12 mouse cellular contexts compared by ENCODE assay signal in the genomic region with DNA sequence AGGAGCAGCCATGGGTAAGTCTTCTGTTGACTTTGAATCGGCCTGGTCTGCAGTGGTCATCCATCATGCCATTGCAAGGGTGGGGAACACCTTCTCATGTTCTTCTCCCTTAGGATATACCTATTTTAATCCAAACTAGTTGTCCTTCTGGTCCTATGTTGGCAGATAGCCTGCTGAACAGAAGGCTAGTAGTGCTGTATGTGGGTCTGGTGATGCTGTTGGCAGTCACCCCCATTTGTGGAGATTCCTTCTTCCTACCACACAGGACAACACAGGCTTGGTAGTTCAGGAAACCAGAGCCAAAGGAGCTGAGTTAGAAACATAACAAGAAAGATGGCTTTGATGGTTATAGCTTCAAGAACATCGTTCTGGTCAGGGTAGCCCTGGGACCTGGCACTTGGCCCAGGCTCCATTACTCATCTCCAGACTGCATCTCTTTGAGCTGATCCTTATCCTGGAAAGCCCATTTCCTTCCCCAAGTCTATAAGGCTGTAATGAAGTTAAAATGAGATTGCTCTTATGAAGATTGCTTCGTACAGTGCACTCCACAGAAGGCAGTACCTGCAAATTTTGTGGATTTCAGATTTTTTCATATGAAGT. TPM values are rescaled to one million over a fixed set of nuclear protein-coding genes. Genes with fewer than 3 reads are reported as not detected.
DNase-seq lines count a peak whose midpoint lies in the region; TF ChIP-seq lines count a peak whose summit lies in the region.
"Had no signal": no experiment of that assay in that cellular context is flagged by ENCODE, and none has a peak within 500 bp of the region (broad histone marks: within the 10 kb centered on the region; RNA-seq: fewer than 3 reads in every experiment).

No protein-coding gene starts in this region.

- H3K79me2 ChIP-seq in MEL (ENCODE audit: control insufficient read depth, insufficient read depth, low read length, poor library complexity) = peaks cover 7% of the 10 kb centered on the region
- H3K79me2 ChIP-seq in heart, adult 2 months (replicated peaks; ENCODE audit: control insufficient read depth, insufficient read depth, low read length) = peaks cover 4% of the 10 kb centered on the region

- intact Hi-C loops in heart, adult 2 months (cut with DNase I) = no loop called here

- no peak for TF ChIP-seq RAD21 in MEL (IDR thresholded peaks at IDR 0.05; ENCODE audit: low read depth, low read length)

- peak in 1 of 2 experiments; percentile 19; a peak in 1 of 4 replicates for TF ChIP-seq EP300 in MEL (IDR thresholded peaks at IDR 0.05; ENCODE audit: low read depth in 1 of 2, low read length in 2 of 2)
- TF ChIP-seq EP300 in heart, adult 2 months (IDR thresholded peaks at IDR 0.05; ENCODE audit: insufficient read depth, low read depth, low read length) = no peak

- no peak for TF ChIP-seq CTCF in MEL (IDR thresholded peaks at IDR 0.05 in 2 of 3, conservative IDR thresholded peaks at IDR 0.05 in 1 of 3; ENCODE audit: control insufficient read depth in 1 of 3, insufficient read depth in 1 of 3, low read depth in 2 of 3, low read length in 3 of 3, poor library complexity in 1 of 3, severe bottlenecking in 1 of 3)
- no peak for TF ChIP-seq CTCF in heart, adult 2 months (IDR thresholded peaks at IDR 0.05)

- no peak overlapping the region for H3K9ac ChIP-seq in MEL (ENCODE audit: control insufficient read depth, low read depth, low read length, poor library complexity, severe bottlenecking)
- no peak overlapping the region for H3K9ac ChIP-seq in heart, adult 2 months (ENCODE audit: low read depth, low read length)
- H3K9ac ChIP-seq: forebrain, embryonic 12.5 days; heart, embryonic 15.5 days; liver, embryonic 15.5 days had no signal

- H3K4me3 ChIP-seq in MEL (ENCODE audit: control insufficient read depth in 1 of 2, insufficient read depth in 1 of 2, low read depth in 2 of 2, low read length in 2 of 2) = no peak overlapping the region
- no peak overlapping the region for H3K4me3 ChIP-seq in heart, adult 2 months
- H3K4me3 ChIP-seq in hindbrain, embryonic 10.5 days = no peak overlapping the region
- no peak overlapping the region for H3K4me3 ChIP-seq in embryonic facial prominence, embryonic 10.5 days
- H3K4me3 ChIP-seq: forebrain, embryonic 12.5 days; heart, embryonic 15.5 days; liver, embryonic 15.5 days had no signal

- peaks cover 5 to 11% of the 10 kb centered on the region in 2 experiments for H3K36me3 ChIP-seq in MEL (ENCODE audit: control insufficient read depth in 1 of 2, insufficient read depth in 2 of 2, low read length in 2 of 2)
- H3K36me3 ChIP-seq in heart, adult 2 months (ENCODE audit: control insufficient read depth, insufficient read depth, low read length) = peaks cover 3% of the 10 kb centered on the region; the same call in 1 of the 2 replicates
- peaks cover 35% of the 10 kb centered on the region for H3K36me3 ChIP-seq in hindbrain, embryonic 10.5 days
- peaks cover 24% of the 10 kb centered on the region for H3K36me3 ChIP-seq in embryonic facial prominence, embryonic 10.5 days (replicated peaks)

- H3K27me3 ChIP-seq in MEL (ENCODE audit: control insufficient read depth in 1 of 2, insufficient read depth in 2 of 2, low read length in 2 of 2) = no peaks in the 10 kb centered on the region
- H3K27me3 ChIP-seq in heart, adult 2 months (ENCODE audit: control insufficient read depth, insufficient read depth, low read length) = no peaks in the 10 kb centered on the region
- no peaks in the 10 kb centered on the region for H3K27me3 ChIP-seq in hindbrain, embryonic 10.5 days (ENCODE audit: insufficient read depth, poor library complexity, severe bottlenecking)
- H3K27me3 ChIP-seq in embryonic facial prominence, embryonic 10.5 days (replicated peaks; ENCODE audit: low read depth, poor library complexity, severe bottlenecking) = no peaks in the 10 kb centered on the region
- H3K27me3 ChIP-seq: forebrain, embryonic 12.5 days; heart, embryonic 15.5 days; liver, embryonic 15.5 days had no signal

- H3K27ac ChIP-seq in MEL (ENCODE audit: control insufficient read depth, low read depth, low read length) = no peak overlapping the region
- no peak overlapping the region for H3K27ac ChIP-seq in heart, adult 2 months
- H3K27ac ChIP-seq in hindbrain, embryonic 10.5 days = no peak overlapping the region
- H3K27ac ChIP-seq in embryonic facial prominence, embryonic 10.5 days (replicated peaks) = no peak overlapping the region
- H3K27ac ChIP-seq: forebrain, embryonic 12.5 days; heart, embryonic 15.5 days; liver, embryonic 15.5 days had no signal

- peak; percentile 31 for DNase-seq in layer of hippocampus, adult 11-12 months (ENCODE audit: low spot score)
- no peak for DNase-seq in layer of hippocampus, postnatal 25 days (ENCODE audit: extremely low spot score in 1 of 2, low spot score in 1 of 2)
- DNase-seq in MEL (ENCODE audit: low read depth, low spot score) = peak; percentile 37
- DNase-seq in adrenal gland, adult 8-10 months = peak; percentile 58
- DNase-seq in cerebellum, postnatal 36 days = peak; percentile 62 to 71
- DNase-seq in heart, adult 2 months = no peak
- no peak for DNase-seq in hindbrain, embryonic 10.5 days (ENCODE audit: low spot score)
- no peak for DNase-seq in embryonic facial prominence, embryonic 10.5 days (ENCODE audit: low spot score)
- DNase-seq: thymus, adult 2 months had no signal

- WGBS in heart, adult 2 months = 55% methylated on average over 3 of the region's 3 CpGs
- WGBS in hindbrain, embryonic 10.5 days = 94% methylated on average over 3 of the region's 3 CpGs
- WGBS in embryonic facial prominence, embryonic 10.5 days = 90% methylated on average over 3 of the region's 3 CpGs

- H3K4me1 ChIP-seq in MEL (ENCODE audit: control insufficient read depth in 1 of 2, insufficient read depth in 2 of 2, low read length in 2 of 2) = peaks cover 0 to 3% of the 10 kb centered on the region in 2 experiments; a peak in 2 of 4 replicates
- H3K4me1 ChIP-seq in heart, adult 2 months (ENCODE audit: control insufficient read depth, insufficient read depth, low read length) = no peaks in the 10 kb centered on the region
- H3K4me1 ChIP-seq in hindbrain, embryonic 10.5 days (replicated peaks) = no peaks in the 10 kb centered on the region
- H3K4me1 ChIP-seq in embryonic facial prominence, embryonic 10.5 days = no peaks in the 10 kb centered on the region
- H3K4me1 ChIP-seq: forebrain, embryonic 12.5 days; heart, embryonic 15.5 days; liver, embryonic 15.5 days had no signal

- no peak for TF ChIP-seq POLR2A in MEL (IDR thresholded peaks at IDR 0.05; ENCODE audit: control insufficient read depth in 1 of 2, insufficient read depth in 1 of 2, low read depth in 1 of 2, low read length in 2 of 2, poor library complexity in 1 of 2)
- no peak for TF ChIP-seq POLR2A in heart, adult 2 months (IDR thresholded peaks at IDR 0.05; ENCODE audit: insufficient read depth, low read depth, low read length)

- no peaks in the 10 kb centered on the region for H3K9me3 ChIP-seq in MEL (replicated peaks; ENCODE audit: insufficient read depth, low read length)
- H3K9me3 ChIP-seq in hindbrain, embryonic 10.5 days = no peaks in the 10 kb centered on the region
- H3K9me3 ChIP-seq in embryonic facial prominence, embryonic 10.5 days = no peaks in the 10 kb centered on the region
- H3K9me3 ChIP-seq: forebrain, embryonic 12.5 days; heart, embryonic 15.5 days; liver, embryonic 15.5 days had no signal

TF ChIP-seq in MEL, 35 proteins besides CTCF, POLR2A, EP300 and RAD21:
- TF ChIP-seq GATA1 (IDR thresholded peaks at IDR 0.05; ENCODE audit: low read depth, low read length) = 0 out of 2 replicates have a peak, but pooled peaks have one; percentile 17
- no peak for TF ChIP-seq MAFK (IDR thresholded peaks at IDR 0.05; ENCODE audit: borderline replicate concordance, low read depth, low read length)
TF ChIP-seq in MEL: peak in this region for 1.

RNA-seq across cellular contexts. Expression of gene Nmt2, which starts 21.5 kb away (rescaled TPM):
- 10 to 100 TPM; 80.1 to 87.2 TPM for total RNA-seq in layer of hippocampus, postnatal 25 days (2021)
- total RNA-seq in MEL (2012; rRNA removed) = 19.9 and 22.2 TPM in 2 replicates
- 10 to 100 TPM in 1 of 2 experiments, not detected in 1; 34.1 TPM for polyA plus RNA-seq in MEL (2012; ENCODE audit: insufficient read depth in 1 of 2, insufficient read length in 2 of 2, low read depth in 1 of 2, low replicate concordance in 2 of 2, missing spikeins in 1 of 2)
- total RNA-seq in adrenal gland, adult 8-10 months (2022) = 10 to 100 TPM; 45.2 to 72.2 (median 59.7) TPM
- 10 to 100 TPM in 1 of 2 experiments, 1 to 10 TPM in 1; 7.8 to 10.4 TPM for total RNA-seq in heart, adult 2 months (2021)
- 3.7 and 5.6 TPM in 2 replicates for polyA plus RNA-seq in heart, adult 2 months (2012; rRNA removed)
- polyA plus RNA-seq in hindbrain, embryonic 10.5 days (2016; fragmentation: Nextera tagmentation; extraction: Ambion mirVana) = 57.5 and 65.1 TPM in 2 replicates
- polyA plus RNA-seq in embryonic facial prominence, embryonic 10.5 days (2016; fragmentation: Nextera tagmentation; extraction: Ambion mirVana) = 50.3 and 50.8 TPM in 2 replicates

RNA-seq across cellular contexts. Expression of gene Rpp38, which starts 26.9 kb away (rescaled TPM):
- total RNA-seq in layer of hippocampus, postnatal 25 days (2021) = 10 to 100 TPM in 1 of 2 experiments, 1 to 10 TPM in 1; 9.3 to 10.8 TPM
- total RNA-seq in MEL (2012; rRNA removed) = 13.6 and 16.6 TPM in 2 replicates
- polyA plus RNA-seq in MEL (2012; ENCODE audit: insufficient read depth in 1 of 2, insufficient read length in 2 of 2, low read depth in 1 of 2, low replicate concordance in 2 of 2, missing spikeins in 1 of 2) = 1 to 10 TPM in 1 of 2 experiments, not detected in 1; 9.9 TPM
- total RNA-seq in adrenal gland, adult 8-10 months (2022) = 10 to 100 TPM; 10.6 to 13.3 (median 11.8) TPM
- 1 to 10 TPM; 4.3 to 5.8 TPM for total RNA-seq in heart, adult 2 months (2021)
- polyA plus RNA-seq in heart, adult 2 months (2012; rRNA removed) = 2.8 and 5.4 TPM in 2 replicates
- 17.0 and 22.1 TPM in 2 replicates for polyA plus RNA-seq in hindbrain, embryonic 10.5 days (2016; fragmentation: Nextera tagmentation; extraction: Ambion mirVana)
- polyA plus RNA-seq in embryonic facial prominence, embryonic 10.5 days (2016; fragmentation: Nextera tagmentation; extraction: Ambion mirVana) = 19.0 and 20.5 TPM in 2 replicates

RNA-seq across cellular contexts. Expression of gene Acbd7, which starts 30.4 kb away (rescaled TPM):
- 1 to 10 TPM; 1.5 to 2.3 TPM for total RNA-seq in layer of hippocampus, postnatal 25 days (2021)
- total RNA-seq in MEL (2012; rRNA removed) = 3.7 and 5.7 TPM in 2 replicates
- polyA plus RNA-seq in MEL (2012; ENCODE audit: insufficient read depth in 1 of 2, insufficient read length in 2 of 2, low read depth in 1 of 2, low replicate concordance in 2 of 2, missing spikeins in 1 of 2) = 1 to 10 TPM in 1 of 2 experiments, not detected in 1; 2.9 TPM
- not detected for total RNA-seq in adrenal gland, adult 8-10 months (2022)
- total RNA-seq in heart, adult 2 months (2021) = 1 to 10 TPM; 1.1 to 1.7 TPM
- not detected in 2 replicates for polyA plus RNA-seq in heart, adult 2 months (2012; rRNA removed)
- 0.67 TPM in 1 of 2 replicates, not detected in the other for polyA plus RNA-seq in hindbrain, embryonic 10.5 days (2016; fragmentation: Nextera tagmentation; extraction: Ambion mirVana)
- 0.31 and 0.41 TPM in 2 replicates for polyA plus RNA-seq in embryonic facial prominence, embryonic 10.5 days (2016; fragmentation: Nextera tagmentation; extraction: Ambion mirVana)
- polyA plus RNA-seq: thymus, adult 2 months had no signal

Comparison
In these comparisons a context has a peak if more than half of its experiments do, and no peak if none do; other contexts are left out.
1. DNase-seq: peak in layer of hippocampus, adult 11-12 months (single experiment), MEL (single experiment), adrenal gland, adult 8-10 months (single experiment) and cerebellum, postnatal 36 days (2 of 2); none in layer of hippocampus, postnatal 25 days (0 of 2), heart, adult 2 months (0 of 2), hindbrain, embryonic 10.5 days (single experiment) and embryonic facial prominence, embryonic 10.5 days (single experiment).